Mouse (Mus musculus): ENCODE measurements at regions not wholly inside any gene's neighbourhood (a gene's known extent, or its start where the extent isn't known, plus 50 kb on each side); places are given as distances from the start of the nearest gene placed in this dataset.

GRCm38 (mm10) chr13:52253138-52253537 lies 277.9 kb downstream of the Diras2 start:
- intact Hi-C loops (cut with DNase I), result loop anchor here (5.0 kb wide), 1 partner anchor 284 kb away; no protein-coding TSS in a partner anchor

- intact Hi-C loops (cut with DNase I), result loop anchor here (2.0 to 5.0 kb wide), 2 partner anchors 283 to 375 kb away; no protein-coding TSS in a partner anchor
Observed at GRCm38 (mm10) chr13:52254185-52254584, 276.9 kb downstream of the Diras2 start.

- intact Hi-C loops (cut with DNase I), result loop anchor here (2.0 kb wide), 1 partner anchor 373 kb away; no protein-coding TSS in a partner anchor
Observed at GRCm38 (mm10) chr13:52255697-52256096, 275.4 kb downstream of the Diras2 start.

- intact Hi-C loops (cut with DNase I), result no loop called here
Observed at GRCm38 (mm10) chr13:52258373-52258772, 272.7 kb downstream of the Diras2 start.

- intact Hi-C loops (cut with DNase I), result no loop called here
Observed at GRCm38 (mm10) chr13:52262949-52263550, 268.0 kb downstream of the Diras2 start.

- intact Hi-C loops (cut with DNase I), result no loop called here
Observed at GRCm38 (mm10) chr13:52268279-52268678, 262.8 kb downstream of the Diras2 start.

- intact Hi-C loops (cut with DNase I), result no loop called here
Observed at GRCm38 (mm10) chr13:52273502-52274246, 257.4 kb downstream of the Diras2 start.

GRCm38 (mm10) chr13:52275196-52275595 lies 255.9 kb downstream of the Diras2 start:
- intact Hi-C loops (cut with DNase I), result loop anchor here (1.0 kb wide), 2 partner anchors 255 to 260 kb away; no protein-coding TSS in a partner anchor

GRCm38 (mm10) chr13:52275675-52276074 lies 255.4 kb downstream of the Diras2 start:
- intact Hi-C loops (cut with DNase I), result loop anchor here (1.0 kb wide), 2 partner anchors 255 to 260 kb away; no protein-coding TSS in a partner anchor

GRCm38 (mm10) chr13:52277195-52277594 lies 253.9 kb downstream of the Diras2 start:
- intact Hi-C loops (cut with DNase I), result no loop called here

GRCm38 (mm10) chr13:52278831-52279230 lies 252.2 kb downstream of the Diras2 start:
- intact Hi-C loops (cut with DNase I), result no loop called here

GRCm38 (mm10) chr13:52279281-52279969 lies 251.7 kb downstream of the Diras2 start:
- intact Hi-C loops (cut with DNase I), result no loop called here

GRCm38 (mm10) chr13:52279970-52280348 lies 251.1 kb downstream of the Diras2 start:
- intact Hi-C loops (cut with DNase I), result no loop called here

GRCm38 (mm10) chr13:52281271-52281670 lies 249.8 kb downstream of the Diras2 start:
- intact Hi-C loops (cut with DNase I), result no loop called here

- intact Hi-C loops (cut with DNase I), result no loop called here
Observed at GRCm38 (mm10) chr13:52282500-52282899, 248.6 kb downstream of the Diras2 start.

- intact Hi-C loops (cut with DNase I), result no loop called here
Observed at GRCm38 (mm10) chr13:52283456-52283855, 247.6 kb downstream of the Diras2 start.

GRCm38 (mm10) chr13:52284026-52284801 lies 246.9 kb downstream of the Diras2 start:
- intact Hi-C loops (cut with DNase I), result no loop called here

- intact Hi-C loops (cut with DNase I), result no loop called here
Observed at GRCm38 (mm10) chr13:52288400-52288799, 242.7 kb downstream of the Diras2 start.

GRCm38 (mm10) chr13:52295847-52296246 lies 235.2 kb downstream of the Diras2 start:
- intact Hi-C loops (cut with DNase I), result no loop called here

- intact Hi-C loops (cut with DNase I), result no loop called here
Observed at GRCm38 (mm10) chr13:52296541-52297276, 234.4 kb downstream of the Diras2 start.

- intact Hi-C loops (cut with DNase I), result no loop called here
Observed at GRCm38 (mm10) chr13:52297277-52297623, 233.8 kb downstream of the Diras2 start.

Data from adrenal gland (tissue).